Mouse (Mus musculus): ENCODE measurements around the gene Sem1. TPM values are rescaled to one million over a fixed set of nuclear protein-coding genes. Genes with fewer than 3 reads are reported as not detected.
A peak's percentile ranks its signal among the peaks of the same experiment; 100 is the strongest.
"Not testable (repeated sequence)": the region's sequence is repeated elsewhere in the genome, so short reads cannot be mapped to it uniquely, and the experiment has no call there.

The Sem1 gene
- 10 to 100 TPM; 34.7 to 44.4 (median 41.5) TPM for total RNA-seq (2022)

DNA sequence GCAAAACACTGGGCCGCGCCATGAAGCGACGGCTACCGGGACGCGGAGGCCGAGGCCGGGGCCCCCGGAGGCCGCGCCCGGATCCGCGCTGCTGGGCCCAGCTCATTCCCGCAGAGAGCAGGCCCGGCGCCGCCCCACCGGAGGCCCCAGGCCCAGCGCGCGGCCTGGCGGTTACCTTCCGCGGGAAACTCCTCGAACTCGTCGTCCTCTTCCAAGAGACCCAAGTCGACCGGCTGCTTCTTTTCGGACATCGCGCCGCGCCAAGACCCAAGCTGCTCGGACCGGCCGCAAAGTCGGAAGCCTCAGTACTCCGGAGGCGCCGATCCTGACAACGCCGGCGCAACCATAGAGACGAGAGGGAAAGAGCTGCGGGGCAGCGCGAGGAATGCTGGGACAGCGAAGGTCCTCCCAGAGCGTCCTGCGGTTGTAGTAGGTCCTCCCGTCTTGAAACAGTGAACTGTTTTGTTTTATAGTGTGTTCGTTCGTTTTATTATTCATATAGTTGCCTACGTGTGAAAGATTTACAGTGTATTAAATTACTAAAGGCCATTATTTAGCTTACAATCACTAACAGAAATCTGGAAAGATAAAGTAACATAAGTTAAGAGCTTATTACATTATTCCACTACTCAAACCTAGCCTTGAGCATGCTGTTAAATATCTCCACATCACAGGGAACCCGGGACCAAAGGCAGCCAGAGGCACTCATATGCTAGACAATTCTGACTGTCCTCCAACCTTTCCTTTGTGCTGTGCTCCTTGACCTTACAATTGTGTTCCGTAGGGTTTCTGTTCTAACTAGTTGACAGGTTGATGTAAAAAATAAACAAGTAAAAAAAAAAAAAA lies at the start of gene Sem1:
Gene Sem1, minus strand, starts transcription at position 360 of the 846 bp plus-strand sequence.
- peak; percentile 64 to 90 for DNase-seq (ENCODE audit: low spot score in 2 of 2)

DNA sequence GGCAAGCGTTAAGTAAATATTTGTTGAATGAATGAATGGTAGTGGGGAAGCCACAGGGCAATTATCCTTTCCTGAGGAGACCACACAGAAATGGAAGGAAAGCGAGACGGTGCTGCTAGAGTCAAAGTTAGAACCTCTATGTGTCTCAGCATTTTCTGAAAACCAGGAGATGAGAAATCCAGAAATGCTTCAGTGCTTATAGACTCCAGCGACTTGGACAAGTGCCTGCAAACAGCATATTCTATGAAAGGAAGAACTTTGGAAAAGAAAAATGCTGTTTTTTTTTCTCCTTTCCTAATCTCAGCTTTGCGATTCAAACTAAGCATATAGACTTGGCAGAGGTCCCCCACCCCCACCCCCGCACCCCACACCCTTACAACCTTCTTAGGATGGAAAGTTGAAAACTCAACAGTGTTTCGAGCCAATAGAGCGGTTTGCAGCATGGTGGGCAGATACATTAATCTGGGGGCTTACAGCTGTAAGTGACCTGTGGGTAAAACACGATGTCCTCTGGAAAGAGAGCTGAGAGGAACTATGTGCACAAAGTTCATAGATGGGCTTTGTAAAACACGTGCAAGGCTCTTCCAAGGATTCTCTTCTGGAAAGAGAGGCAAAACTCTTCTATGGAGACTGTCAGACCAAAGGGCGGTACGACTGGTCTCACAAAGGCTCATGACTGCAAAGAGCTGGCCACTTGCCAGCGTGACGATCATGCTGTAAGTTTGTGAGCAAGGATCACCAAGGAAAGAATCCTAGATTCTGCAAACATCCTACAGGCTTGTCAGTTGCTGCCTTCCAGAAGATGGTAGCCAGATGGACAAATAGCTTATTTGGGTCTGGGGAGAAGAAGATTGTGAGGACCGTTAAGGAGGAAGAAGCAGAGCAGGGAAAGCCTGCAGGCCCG lies 44.6 kb upstream of the Sem1 start:
- DNase-seq (ENCODE audit: low spot score in 2 of 2) = no peak

DNA sequence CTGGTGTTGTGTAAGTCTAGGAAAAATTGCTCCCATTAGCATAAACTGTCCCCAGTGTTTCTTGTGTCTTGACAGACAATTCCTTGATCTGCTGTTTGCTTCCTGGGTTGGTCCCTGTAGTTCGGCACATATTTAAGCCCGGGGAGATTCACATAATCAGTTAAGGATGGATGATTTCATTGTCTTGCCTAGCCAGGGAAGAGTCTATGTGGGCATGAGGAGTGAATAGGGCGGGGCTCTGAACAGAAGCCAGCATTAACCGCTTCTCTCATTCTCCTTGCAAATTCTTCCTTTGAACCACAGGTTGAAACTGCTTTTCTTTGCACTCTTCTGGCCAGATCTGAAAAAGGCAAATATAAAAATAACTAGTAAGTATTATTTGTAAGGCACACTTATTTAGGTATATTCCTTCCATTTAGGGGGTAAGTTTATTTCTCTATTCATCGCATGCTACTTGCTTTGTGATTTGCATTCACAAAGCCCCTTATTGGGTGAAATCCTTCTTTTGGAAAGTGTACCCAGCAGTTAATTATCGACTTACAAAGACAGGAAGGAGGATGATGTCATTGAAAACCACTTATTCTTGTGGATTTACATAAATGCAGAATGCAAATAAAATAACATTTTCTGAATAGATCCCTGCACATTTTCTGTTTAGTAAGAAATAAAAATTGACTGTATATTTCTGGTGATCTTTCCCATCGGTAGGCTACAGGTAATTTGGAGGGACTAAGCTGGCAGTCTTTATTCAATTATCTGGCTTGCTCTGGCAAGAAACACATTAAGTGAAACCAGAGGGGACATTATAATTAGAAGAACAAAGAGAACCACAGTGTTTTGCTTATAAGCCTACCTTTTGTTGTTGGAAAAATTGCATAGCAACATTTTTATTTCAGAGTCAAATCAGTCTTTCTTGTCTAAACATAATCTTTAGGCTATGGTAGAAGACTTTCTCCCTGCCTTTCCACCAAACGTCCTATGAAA lies 25.4 kb upstream of the Sem1 start:
- DNase-seq (ENCODE audit: low spot score in 2 of 2) = no peak

DNA sequence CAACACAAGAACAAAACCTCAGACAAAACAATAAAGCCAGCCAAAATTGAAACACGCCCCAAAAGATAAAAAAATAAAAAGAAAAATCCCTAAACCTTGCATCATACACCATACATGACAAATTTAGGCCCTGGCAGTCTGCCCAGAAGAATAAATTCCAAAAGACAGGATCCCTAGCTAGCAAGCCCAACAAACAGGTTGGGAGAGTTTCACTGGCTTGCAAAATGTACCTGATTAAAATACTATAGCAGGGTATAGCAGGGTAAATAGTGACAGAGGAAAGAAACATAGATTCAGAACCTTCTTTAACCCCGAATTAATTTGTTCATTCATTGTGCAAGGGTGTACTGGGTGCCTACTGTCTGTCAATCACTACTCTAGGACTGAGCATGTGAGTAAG lies 7.8 kb upstream of the Sem1 start:
- no peak for DNase-seq (ENCODE audit: low spot score in 2 of 2)

DNA sequence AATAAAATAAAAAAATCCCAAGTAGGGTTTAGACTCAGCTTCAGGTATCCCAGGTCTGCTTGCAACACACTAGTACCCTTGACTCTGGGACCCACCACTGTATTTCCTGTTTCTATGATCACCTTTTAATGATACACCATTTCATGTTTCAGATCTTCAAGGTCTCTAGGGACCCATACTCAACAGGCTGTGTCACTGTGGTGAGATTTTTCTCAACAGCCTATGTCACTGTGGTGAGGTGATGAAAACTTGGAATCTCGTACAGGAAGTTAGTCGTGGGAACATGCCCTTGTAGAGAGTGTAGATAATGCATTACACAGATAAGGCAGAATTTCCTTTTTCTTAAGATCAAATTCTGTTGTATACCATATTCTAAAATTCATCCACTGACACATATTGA lies 3.4 kb upstream of the Sem1 start:
- DNase-seq (ENCODE audit: low spot score in 2 of 2) = no peak

DNA sequence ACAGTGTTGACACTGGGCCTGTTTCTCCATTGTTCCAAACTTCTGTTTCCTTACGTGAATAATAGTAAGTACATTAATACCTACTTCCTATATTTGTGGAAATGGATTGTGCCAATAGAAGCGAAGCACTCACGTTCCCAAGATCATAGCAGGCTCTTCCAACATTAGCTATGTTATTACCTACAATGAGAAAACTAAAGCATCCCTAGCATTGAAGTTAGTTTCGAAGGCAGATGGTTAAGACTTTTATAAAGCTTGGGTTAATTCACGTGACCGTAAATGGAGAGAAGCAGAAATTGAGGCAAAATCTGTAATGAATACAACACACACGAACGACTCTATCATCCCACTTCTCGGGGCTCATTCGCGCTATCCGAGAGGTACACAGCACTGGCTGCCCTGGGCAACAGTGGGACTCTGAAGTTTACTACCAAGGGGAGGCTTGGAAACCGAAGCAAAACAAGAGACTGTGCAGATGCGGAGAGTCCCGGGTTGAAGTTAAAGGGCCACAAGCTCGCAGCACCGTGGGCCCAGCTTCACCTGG lies 650 bp downstream of the Sem1 start:
- no peak for DNase-seq (ENCODE audit: low spot score in 2 of 2)

DNA sequence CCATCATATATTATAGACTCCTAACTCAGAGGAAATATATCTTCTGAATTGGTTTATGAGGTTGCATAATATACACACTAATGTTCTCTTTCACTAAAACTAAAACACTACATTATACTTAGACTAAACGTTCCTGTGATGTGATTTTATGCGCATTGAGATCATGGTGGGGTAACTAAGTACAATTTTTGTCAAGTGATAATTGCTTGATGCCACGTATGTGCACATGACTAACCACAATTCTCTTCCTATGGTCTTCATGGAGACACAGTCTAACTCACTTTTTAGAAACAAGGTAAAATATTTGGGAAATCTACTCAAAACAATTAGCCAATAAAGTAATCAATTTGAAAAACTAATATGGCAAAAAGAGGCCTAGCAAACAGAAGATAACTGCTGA lies 1.2 kb downstream of the Sem1 start:
- DNase-seq (ENCODE audit: low spot score in 2 of 2) = no peak

DNA sequence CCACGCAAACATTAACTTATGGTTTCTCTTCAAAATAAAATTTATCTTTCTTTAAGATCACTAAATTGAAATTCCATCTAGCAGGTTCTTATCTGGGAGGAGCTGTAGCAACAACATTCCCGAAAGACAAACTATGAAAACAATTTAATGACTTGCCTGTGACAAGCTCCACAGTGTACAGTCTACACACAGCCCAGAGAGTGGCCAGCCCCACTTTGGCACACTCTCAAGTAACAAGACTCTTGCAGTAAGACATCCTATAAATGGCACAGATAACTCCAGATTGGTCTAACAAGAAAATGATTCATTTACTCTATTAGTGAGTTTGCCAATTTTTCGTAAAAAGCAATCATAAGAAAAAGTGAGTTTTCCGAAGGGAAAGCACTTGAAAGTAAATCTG lies 2.7 kb downstream of the Sem1 start:
- DNase-seq (ENCODE audit: low spot score in 2 of 2) = no peak

DNA sequence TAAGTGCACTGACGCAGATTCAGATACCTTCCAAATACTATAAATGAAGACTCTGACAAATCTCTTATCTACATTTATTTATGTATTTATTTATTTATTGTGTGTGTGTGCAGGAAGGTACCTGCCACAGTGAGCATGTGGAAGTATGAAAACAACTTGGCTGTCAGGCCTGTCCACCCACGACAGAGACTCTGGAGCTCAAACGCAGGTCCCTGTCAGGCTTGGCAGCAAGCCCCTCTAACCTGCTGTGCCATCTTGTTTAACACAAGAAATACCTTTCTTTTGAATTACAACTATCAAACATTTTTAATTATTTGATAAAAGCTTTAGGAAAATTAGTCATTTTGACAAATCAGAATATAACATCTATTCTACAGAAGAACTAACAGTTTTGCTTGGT lies 10.0 kb downstream of the Sem1 start:
- no peak for DNase-seq (ENCODE audit: low spot score in 2 of 2)

DNA sequence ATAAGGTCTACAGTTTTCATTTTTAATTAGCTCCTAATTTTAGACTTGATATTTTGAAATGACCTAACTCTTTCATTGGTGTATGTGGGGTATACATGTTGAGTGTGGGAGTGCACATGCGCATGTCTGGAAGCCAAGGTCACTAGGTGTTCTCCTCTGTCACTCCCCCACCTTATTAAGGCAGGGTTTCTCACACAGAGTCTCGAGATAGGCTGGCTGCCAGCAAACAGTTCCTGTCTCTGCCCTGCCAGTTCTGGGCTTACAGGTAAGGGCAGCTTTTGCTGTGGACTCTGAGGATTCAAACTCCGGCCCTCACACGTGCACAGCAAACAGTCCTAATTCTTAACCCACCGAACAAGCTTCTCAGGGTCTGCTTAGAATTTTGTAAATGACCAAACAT lies 14.8 kb downstream of the Sem1 start:
- no peak for DNase-seq (ENCODE audit: low spot score in 2 of 2)

DNA sequence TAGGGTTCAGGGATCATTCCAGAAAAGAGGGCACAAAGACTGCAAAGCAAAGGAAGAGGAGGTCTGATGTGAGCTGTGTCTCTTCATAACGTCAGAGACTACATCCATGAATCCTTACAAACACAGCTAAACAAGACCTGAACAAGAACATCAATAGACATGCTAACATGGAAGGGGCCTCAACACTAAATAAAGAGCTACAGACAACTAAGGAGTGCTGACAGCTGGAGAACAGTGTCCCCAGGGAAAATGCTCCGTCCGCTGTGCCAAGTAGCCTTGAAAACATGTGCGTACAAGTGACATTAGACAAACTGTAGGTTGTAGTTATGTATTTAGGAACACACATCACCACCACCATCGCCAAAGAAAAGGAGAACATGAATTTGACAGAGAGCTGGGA lies 15.7 kb downstream of the Sem1 start:
- DNase-seq (ENCODE audit: low spot score in 2 of 2) = no peak

DNA sequence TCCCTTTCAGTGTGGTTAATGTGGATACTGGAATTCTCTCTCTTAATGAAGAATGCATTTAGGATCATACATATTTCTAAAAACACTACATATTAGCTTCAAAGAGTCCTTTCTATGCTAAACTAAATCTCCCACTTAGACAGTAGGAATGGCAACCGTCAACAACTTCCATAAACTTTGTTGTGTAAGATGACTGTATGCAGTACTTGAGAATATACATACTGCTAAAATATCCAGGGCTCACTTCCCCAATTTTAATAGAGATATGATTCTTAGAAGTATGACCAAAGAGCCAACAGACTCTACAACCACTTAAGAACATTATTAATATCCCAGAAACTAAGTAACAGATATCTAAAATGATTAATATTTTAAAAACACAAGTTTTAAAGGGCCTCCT lies 20.8 kb downstream of the Sem1 start:
- no peak for DNase-seq (ENCODE audit: low spot score in 2 of 2)

DNA sequence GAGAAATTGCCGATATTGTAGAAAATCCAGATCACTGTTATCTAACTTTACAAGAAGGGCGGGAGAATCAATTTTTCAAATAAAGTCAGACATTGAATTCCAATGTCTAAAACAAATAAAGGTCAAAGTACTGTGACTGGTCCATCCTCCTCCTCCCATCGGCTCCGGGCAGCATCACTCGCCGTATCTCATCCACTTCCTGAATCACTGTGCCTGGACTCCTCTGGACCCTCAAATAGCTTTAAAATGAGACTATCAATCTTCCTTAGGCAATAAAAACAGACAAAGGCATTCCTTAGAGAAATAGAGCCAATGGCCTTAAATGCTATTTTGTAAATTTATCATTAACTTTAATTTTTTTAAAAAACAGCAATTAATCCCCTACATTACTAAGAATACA lies 26.5 kb downstream of the Sem1 start:
- DNase-seq (ENCODE audit: low spot score in 2 of 2) = no peak

DNA sequence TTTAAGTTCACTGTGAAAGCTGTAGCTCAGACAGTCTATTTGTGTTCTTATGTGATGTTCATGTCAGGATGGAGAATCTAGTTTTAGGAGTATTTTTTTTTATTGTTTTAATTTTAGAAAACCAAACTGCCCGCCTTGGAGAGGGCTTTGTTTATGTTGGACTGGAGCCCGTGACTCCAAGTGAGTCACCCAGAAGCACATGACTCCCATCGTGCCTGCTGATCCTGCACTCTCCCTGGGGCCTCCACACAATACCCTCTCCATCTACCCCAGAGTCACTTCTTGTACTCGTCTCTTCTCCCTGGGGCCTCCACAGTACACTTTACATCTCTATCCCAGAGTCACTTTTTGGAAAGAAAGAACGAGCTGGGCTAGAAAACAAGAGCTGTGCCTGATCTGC lies 30.5 kb downstream of the Sem1 start:
- no peak for DNase-seq (ENCODE audit: low spot score in 2 of 2)

DNA sequence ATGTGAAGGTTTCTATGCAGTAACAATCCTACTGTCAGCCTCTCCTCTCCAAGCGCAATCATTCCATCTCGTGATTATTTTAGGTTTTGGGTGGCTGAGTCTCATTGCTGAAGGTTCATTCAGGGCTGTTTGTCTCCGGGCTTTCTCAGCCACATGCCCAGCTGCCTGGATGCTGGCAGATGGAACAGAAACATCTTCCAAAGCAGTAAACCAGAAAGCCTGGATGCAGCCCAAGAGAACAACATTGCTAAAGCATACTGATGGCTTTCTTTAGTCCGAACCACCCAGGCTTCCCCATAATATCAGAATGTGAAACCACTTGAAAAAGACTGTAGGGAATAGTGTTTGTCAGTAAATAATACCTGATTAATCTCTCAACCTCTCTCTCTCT lies 34.2 kb downstream of the Sem1 start:
- peak; percentile 47 to 58 for DNase-seq (ENCODE audit: low spot score in 2 of 2)

DNA sequence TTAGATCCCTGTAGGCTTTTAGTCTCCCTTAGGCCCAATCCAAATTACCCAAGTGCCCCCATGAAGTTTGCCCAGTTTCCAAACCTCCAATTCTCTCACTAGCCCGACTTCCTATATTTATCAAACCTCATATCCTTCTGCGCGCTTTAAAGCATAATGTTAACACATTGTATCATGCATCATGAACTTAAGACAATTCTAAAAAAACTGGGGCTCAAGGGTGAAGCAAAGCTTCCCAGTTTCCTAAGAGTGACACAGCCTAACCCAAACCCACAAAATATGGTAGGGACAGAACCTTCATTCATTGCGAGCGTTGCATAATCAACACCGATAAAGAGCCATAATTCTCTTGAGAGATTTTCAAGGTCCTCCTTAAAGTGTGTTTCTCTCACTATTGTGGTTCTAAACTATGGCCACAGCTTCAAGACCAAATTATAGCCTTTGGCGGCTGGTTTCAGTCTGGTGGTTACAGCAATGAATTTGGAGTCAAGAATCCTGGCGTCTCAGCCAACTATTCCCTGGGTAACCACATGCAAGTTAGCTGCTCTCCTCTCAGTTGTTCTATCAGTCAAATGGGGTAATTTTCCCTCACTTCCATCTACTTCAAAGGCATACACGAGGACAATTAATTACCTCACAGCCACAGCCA lies 34.7 kb downstream of the Sem1 start:
- DNase-seq (ENCODE audit: low spot score in 2 of 2) = no peak

DNA sequence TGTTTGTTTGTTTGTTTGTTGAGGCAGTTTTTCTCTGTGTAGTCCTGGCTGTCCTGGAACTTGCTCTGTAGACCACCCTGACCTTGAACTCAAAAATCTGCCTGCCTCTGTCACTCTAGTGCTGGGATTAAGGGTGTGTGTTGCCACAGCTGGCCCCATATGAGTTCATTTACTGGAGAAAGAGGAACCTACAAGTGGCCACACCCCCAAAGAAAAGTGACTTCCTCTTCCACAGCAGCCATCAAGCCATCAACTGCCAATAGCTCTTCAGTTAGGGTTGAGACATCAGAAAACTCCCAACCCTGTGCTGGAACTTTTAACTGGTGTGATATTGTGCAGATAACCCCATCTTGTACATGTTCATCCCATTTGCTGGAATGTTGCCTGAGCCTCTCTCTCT lies 36.3 kb downstream of the Sem1 start:
- no peak for DNase-seq (ENCODE audit: low spot score in 2 of 2)

DNA sequence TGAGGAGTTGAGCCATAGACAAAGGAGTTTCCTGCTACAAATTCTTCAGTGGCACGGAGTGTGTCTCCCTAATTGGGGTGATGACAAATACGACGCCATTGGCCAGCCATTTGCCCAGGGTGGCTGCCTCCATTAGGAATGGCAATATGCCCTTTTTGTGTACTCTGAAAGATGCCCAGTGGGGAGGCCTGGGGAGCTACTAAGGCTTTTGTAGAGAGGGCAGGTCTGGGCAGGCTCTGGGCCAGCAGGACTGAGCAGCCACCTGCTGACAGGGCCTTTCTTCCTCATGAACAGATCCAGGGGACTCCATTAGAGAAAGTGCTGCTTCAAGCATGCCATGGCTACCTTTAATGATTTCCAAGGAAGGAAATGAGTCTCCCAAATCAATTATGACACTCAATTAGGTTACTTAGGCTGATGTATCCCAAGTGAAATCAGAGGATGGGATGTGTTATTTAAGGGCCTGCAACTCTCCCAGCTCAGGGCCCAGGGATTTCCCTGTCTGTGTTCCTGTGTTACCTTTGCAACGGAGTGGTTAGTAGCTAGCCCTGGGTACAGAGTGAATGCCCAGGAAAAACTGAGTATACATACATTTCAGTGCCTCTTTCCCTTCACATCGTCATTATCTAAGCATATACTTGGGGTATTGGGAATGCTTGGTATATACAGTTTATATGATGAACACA lies 41.5 kb downstream of the Sem1 start:
- DNase-seq (ENCODE audit: low spot score in 2 of 2) = no peak

DNA sequence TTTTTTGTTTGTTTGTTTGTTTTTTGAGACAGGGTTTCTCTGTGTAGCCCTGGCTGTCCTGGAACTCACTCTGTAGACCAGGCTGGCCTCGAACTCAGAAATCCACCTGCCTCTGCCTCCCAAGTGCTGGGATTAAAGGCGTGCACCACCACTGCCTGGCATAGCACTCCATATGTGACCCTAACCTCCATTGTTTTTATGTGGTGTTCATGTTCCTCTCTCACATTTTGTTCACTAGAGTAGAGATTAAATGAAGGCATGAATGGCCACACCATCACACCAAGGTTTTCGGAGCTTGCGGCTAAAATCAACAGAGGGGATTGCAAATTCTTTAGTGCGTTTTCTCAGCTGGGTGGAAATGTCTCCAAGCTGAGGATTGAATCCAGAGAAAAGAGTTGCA lies 42.1 kb downstream of the Sem1 start:
- DNase-seq (ENCODE audit: low spot score in 2 of 2) = not testable (repeated sequence)

Data from layer of hippocampus, adult 8-10 months (tissue).